17 mouse cellular contexts compared by ENCODE assay signal in the genomic region with DNA sequence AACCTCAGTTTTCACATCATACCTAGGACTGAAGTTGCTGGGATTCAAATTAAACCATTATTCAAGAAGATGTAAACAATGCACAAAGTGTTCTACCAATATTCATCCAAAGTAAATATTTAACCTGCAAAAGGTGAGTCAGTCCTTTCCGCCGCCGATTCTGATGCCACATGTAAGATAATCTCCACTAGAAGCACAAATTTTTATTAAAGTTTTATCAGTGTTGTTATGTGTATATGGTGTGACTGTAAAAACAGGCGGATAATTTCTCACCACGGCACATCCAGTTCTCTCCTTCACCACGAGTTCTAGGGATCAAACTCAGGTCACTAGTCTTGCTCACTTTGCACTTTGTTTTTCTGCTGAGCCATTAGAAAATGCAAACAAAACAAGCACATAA. TPM values are rescaled to one million over a fixed set of nuclear protein-coding genes. Genes with fewer than 3 reads are reported as not detected.
"Had no signal": no experiment of that assay in that cellular context is flagged by ENCODE, and none has a peak within 500 bp of the region (broad histone marks: within the 10 kb centered on the region; RNA-seq: fewer than 3 reads in every experiment).

No protein-coding gene starts in this region.

- H3K9ac ChIP-seq: hindbrain, embryonic 13.5 days; limb, embryonic 13.5 days; liver, embryonic 15.5 days; lung, embryonic 14.5 days; midbrain, embryonic 15.5 days; neural tube, embryonic 12.5 days; stomach, embryonic 15.5 days had no signal

- H3K4me1 ChIP-seq: hindbrain, embryonic 13.5 days; limb, embryonic 13.5 days; liver, embryonic 15.5 days; midbrain, embryonic 15.5 days; neural tube, embryonic 12.5 days; stomach, embryonic 15.5 days had no signal

- DNase-seq: left cerebral cortex, postnatal 4 days; lung, embryonic 14.5 days; lung, postnatal 10 days; thymus, postnatal 36 days had no signal

- H3K27me3 ChIP-seq: hindbrain, embryonic 13.5 days; limb, embryonic 13.5 days; liver, embryonic 15.5 days; megakaryocyte, embryonic 14.5 days; midbrain, embryonic 15.5 days; neural tube, embryonic 12.5 days; stomach, embryonic 15.5 days had no signal

- H3K4me2 ChIP-seq: hindbrain, embryonic 13.5 days; limb, embryonic 13.5 days; liver, embryonic 11.5 days; liver, embryonic 15.5 days; lung, embryonic 14.5 days; midbrain, embryonic 11.5 days; midbrain, embryonic 15.5 days; neural tube, embryonic 12.5 days; stomach, embryonic 15.5 days had no signal

- H3K4me3 ChIP-seq: hindbrain, embryonic 13.5 days; layer of hippocampus, adult 2 months; limb, embryonic 13.5 days; liver, embryonic 15.5 days; megakaryocyte, embryonic 14.5 days; midbrain, embryonic 15.5 days; neural tube, embryonic 12.5 days; stomach, embryonic 15.5 days had no signal

- H3K9me3 ChIP-seq: hindbrain, embryonic 13.5 days; limb, embryonic 13.5 days; liver, embryonic 15.5 days; megakaryocyte, embryonic 14.5 days; midbrain, embryonic 15.5 days; neural tube, embryonic 12.5 days; stomach, embryonic 15.5 days had no signal

- H3K27ac ChIP-seq: hindbrain, embryonic 13.5 days; hindbrain, postnatal 0 days; layer of hippocampus, adult 2 months; limb, embryonic 13.5 days; liver, embryonic 15.5 days; macrophage; midbrain, embryonic 15.5 days; neural tube, embryonic 12.5 days; stomach, embryonic 15.5 days had no signal

- H3K36me3 ChIP-seq: midbrain, embryonic 15.5 days; stomach, embryonic 15.5 days had no signal

- ATAC-seq: hindbrain, postnatal 0 days; midbrain, embryonic 15.5 days had no signal

RNA-seq across cellular contexts. Expression of a gene that starts 47.6 kb away (rescaled TPM):
- polyA plus RNA-seq: hindbrain, embryonic 13.5 days; hindbrain, postnatal 0 days; intestine, embryonic 14.5 days; limb, embryonic 13.5 days; liver, embryonic 11.5 days; liver, embryonic 15.5 days; lung, embryonic 14.5 days; midbrain, embryonic 11.5 days; midbrain, embryonic 15.5 days; neural tube, embryonic 12.5 days had no signal
